Mouse (Mus musculus): ENCODE measurements around the gene Fmn2. TPM values are rescaled to one million over a fixed set of nuclear protein-coding genes. Genes with fewer than 3 reads are reported as not detected.

Gene Fmn2
- not detected for polyA plus RNA-seq (2017; shearing (Covaris generic))

GRCm38 (mm10) chr1:174501661-174502030 is at the start of gene Fmn2:
Fmn2 (plus strand) TSS chr1:174501825.
- no peak for ATAC-seq

GRCm38 (mm10) chr1:174455100-174455499 is 46.5 kb upstream of the Fmn2 start:
- ATAC-seq, result no peak

- no peak for ATAC-seq
These were observed 36.2 kb upstream of the Fmn2 start for GRCm38 (mm10) chr1:174465385-174465784.

- peak; percentile 43 for ATAC-seq
These were observed 35.4 kb upstream of the Fmn2 start for GRCm38 (mm10) chr1:174466240-174466639.

GRCm38 (mm10) chr1:174469736-174470135 is 31.9 kb upstream of the Fmn2 start:
- ATAC-seq, result peak; percentile 36

- no peak for ATAC-seq
These were observed 19.1 kb upstream of the Fmn2 start for GRCm38 (mm10) chr1:174482567-174482966.

GRCm38 (mm10) chr1:174500064-174500463 is 1.6 kb upstream of the Fmn2 start:
- ATAC-seq, result no peak

- no peak for ATAC-seq
These were observed 614 bp upstream of the Fmn2 start for GRCm38 (mm10) chr1:174501011-174501410.

GRCm38 (mm10) chr1:174502031-174502845 is 613 bp downstream of the Fmn2 start:
- ATAC-seq, result no peak

GRCm38 (mm10) chr1:174502846-174503745 is 1.5 kb downstream of the Fmn2 start:
- no peak for ATAC-seq

GRCm38 (mm10) chr1:174508571-174509110 is 7.0 kb downstream of the Fmn2 start:
- ATAC-seq, result no peak

GRCm38 (mm10) chr1:174513419-174513818 is 11.8 kb downstream of the Fmn2 start:
- ATAC-seq, result no peak

- ATAC-seq, result no peak
These were observed 20.5 kb downstream of the Fmn2 start for GRCm38 (mm10) chr1:174521976-174522770.

GRCm38 (mm10) chr1:174522809-174523511 is 21.3 kb downstream of the Fmn2 start:
- ATAC-seq, result no peak

- ATAC-seq, result no peak
These were observed 21.8 kb downstream of the Fmn2 start for GRCm38 (mm10) chr1:174523512-174523828.

GRCm38 (mm10) chr1:174536742-174537453 is 35.3 kb downstream of the Fmn2 start:
- ATAC-seq, result no peak

- ATAC-seq, result no peak
These were observed 35.9 kb downstream of the Fmn2 start for GRCm38 (mm10) chr1:174537491-174537890.

- ATAC-seq, result no peak
These were observed 46.7 kb downstream of the Fmn2 start for GRCm38 (mm10) chr1:174548291-174548690.

GRCm38 (mm10) chr1:174553272-174554007 is 51.8 kb downstream of the Fmn2 start:
- no peak for ATAC-seq

- ATAC-seq, result no peak
These were observed 53.8 kb downstream of the Fmn2 start for GRCm38 (mm10) chr1:174555412-174555811.

- no peak for ATAC-seq
These were observed 55.6 kb downstream of the Fmn2 start for GRCm38 (mm10) chr1:174557211-174557610.

All from activated CD4-positive, CD25-positive, alpha-beta regulatory T cell, adult 4 months (primary cell).